Mouse (Mus musculus) ovary, postnatal 36 days (tissue): ENCODE results near the gene Kxd1.

Source experiments
- DNase-seq: peaks from one replicate; pipeline ENCODE4 v3.0.0; 2022; ENCODE audit warnings: low spot score, mixed read lengths

Gene Kxd1

GRCm38 (mm10) chr8:70527512-70528181 lies at the start of gene Kxd1, which contains the start of gene Fkbp8:
Kxd1 (minus strand) TSS chr8:70527956.
Fkbp8 (plus strand) TSS chr8:70527724.
- peak; percentile 98 for DNase-seq

- no peak for DNase-seq
Observed at GRCm38 (mm10) chr8:70577207-70577606, 49.5 kb upstream of the Kxd1 start.

- DNase-seq = no peak
Observed at GRCm38 (mm10) chr8:70574915-70575314, 47.2 kb upstream of the Kxd1 start.

GRCm38 (mm10) chr8:70574302-70574701 lies 46.5 kb upstream of the Kxd1 start:
- DNase-seq = no peak

GRCm38 (mm10) chr8:70570990-70571389 lies 43.2 kb upstream of the Kxd1 start:
- no peak for DNase-seq

- no peak for DNase-seq
Observed at GRCm38 (mm10) chr8:70570360-70570759, 42.6 kb upstream of the Kxd1 start.

- no peak for DNase-seq
Observed at GRCm38 (mm10) chr8:70565561-70565960, 37.8 kb upstream of the Kxd1 start.

- DNase-seq = no peak
Observed at GRCm38 (mm10) chr8:70564696-70565235, 37.0 kb upstream of the Kxd1 start.

- no peak for DNase-seq
Observed at GRCm38 (mm10) chr8:70563763-70564387, 36.1 kb upstream of the Kxd1 start.

GRCm38 (mm10) chr8:70562802-70563201 lies 35.0 kb upstream of the Kxd1 start:
- DNase-seq = no peak

- no peak for DNase-seq
Observed at GRCm38 (mm10) chr8:70561809-70562535, 34.2 kb upstream of the Kxd1 start.

GRCm38 (mm10) chr8:70561357-70561756 lies 33.6 kb upstream of the Kxd1 start:
- no peak for DNase-seq

- DNase-seq = no peak
Observed at GRCm38 (mm10) chr8:70560564-70560963, 32.8 kb upstream of the Kxd1 start.

- DNase-seq = peak; percentile 65
Observed at GRCm38 (mm10) chr8:70560096-70560495, 32.3 kb upstream of the Kxd1 start.

- DNase-seq = no peak
Observed at GRCm38 (mm10) chr8:70558983-70559382, 31.2 kb upstream of the Kxd1 start.

- no peak for DNase-seq
Observed at GRCm38 (mm10) chr8:70558334-70558733, 30.6 kb upstream of the Kxd1 start.

- no peak for DNase-seq
Observed at GRCm38 (mm10) chr8:70555079-70555747, 27.5 kb upstream of the Kxd1 start.

GRCm38 (mm10) chr8:70553740-70554139 lies 26.0 kb upstream of the Kxd1 start:
- DNase-seq = peak; percentile 58

- DNase-seq = no peak
Observed at GRCm38 (mm10) chr8:70552836-70553235, 25.1 kb upstream of the Kxd1 start.

- no peak for DNase-seq
Observed at GRCm38 (mm10) chr8:70551558-70552161, 23.9 kb upstream of the Kxd1 start.

GRCm38 (mm10) chr8:70549412-70550184 lies 21.8 kb upstream of the Kxd1 start:
- DNase-seq = no peak
